Mouse (Mus musculus): ENCODE results near the gene Evx1. TPM values are rescaled to one million over a fixed set of nuclear protein-coding genes. Genes with fewer than 3 reads are reported as not detected.
"Not testable (repeated sequence)": the region's sequence is repeated elsewhere in the genome, so short reads cannot be mapped to it uniquely, and the experiment has no call there.

Evx1 gene
- polyA plus RNA-seq, 1 experiment from 2014 or later: 2.3 TPM

- H3K9ac ChIP-seq: peak overlapping the region; percentile 22; the same call in 1 of the 2 replicates
- H3K27ac ChIP-seq (replicated peaks): no peak overlapping the region
- H3K4me2 ChIP-seq: peak overlapping the region; percentile 48
- ATAC-seq (ENCODE audit: low read depth): no peak
- peaks cover 15% of the 10 kb centered on the region for H3K4me1 ChIP-seq (replicated peaks)
- peaks cover 100% of the 10 kb centered on the region for H3K27me3 ChIP-seq
- peak overlapping the region; percentile 20 for H3K4me3 ChIP-seq
- no peaks in the 10 kb centered on the region for H3K36me3 ChIP-seq
- no peaks in the 10 kb centered on the region for H3K9me3 ChIP-seq
- 3% methylated on average over 76 of the region's 81 CpGs for WGBS
Observed at GRCm38 (mm10) chr6:52316413-52317184, 3.3 kb downstream of the Evx1 start.

- WGBS: 20% methylated on average over 14 of the region's 14 CpGs
- peaks cover 99% of the 10 kb centered on the region for H3K27me3 ChIP-seq
- H3K9ac ChIP-seq: no peak overlapping the region
- H3K4me1 ChIP-seq (replicated peaks): peaks cover 25% of the 10 kb centered on the region
- no peak for ATAC-seq (ENCODE audit: low read depth)
- H3K4me2 ChIP-seq: peak overlapping the region; percentile 48; the same call in 1 of the 2 replicates
- no peak overlapping the region for H3K27ac ChIP-seq (replicated peaks)
- H3K4me3 ChIP-seq: no peak overlapping the region; the same call in 1 of the 2 replicates
- H3K9me3 ChIP-seq: no peaks in the 10 kb centered on the region
- H3K36me3 ChIP-seq: no peaks in the 10 kb centered on the region
Observed at GRCm38 (mm10) chr6:52317461-52318180, 4.3 kb downstream of the Evx1 start.

- Histone ChIP-seq H3K9ac (no peak overlapping the region), H3K27ac (replicated peaks) (no peak overlapping the region), H3K9me3 (no peaks in the 10 kb centered on the region), H3K27me3 (peaks cover 99% of the 10 kb centered on the region), H3K4me3 (no peak overlapping the region), H3K4me2 (no peak overlapping the region), H3K36me3 (no peaks in the 10 kb centered on the region), H3K4me1 (replicated peaks) (peaks cover 31% of the 10 kb centered on the region)
- WGBS: 33% methylated on average over 1 of the region's 1 CpGs
- ATAC-seq (ENCODE audit: low read depth): no peak
Observed at GRCm38 (mm10) chr6:52318271-52318670, 5.0 kb downstream of the Evx1 start.

GRCm38 (mm10) chr6:52319956-52320690 is 6.8 kb downstream of the Evx1 start:
- H3K4me2 ChIP-seq: no peak overlapping the region
- H3K4me3 ChIP-seq: no peak overlapping the region
- 1% methylated on average over 17 of the region's 17 CpGs for WGBS
- H3K27me3 ChIP-seq: peaks cover 98% of the 10 kb centered on the region
- H3K36me3 ChIP-seq: no peaks in the 10 kb centered on the region
- H3K9me3 ChIP-seq: no peaks in the 10 kb centered on the region
- no peak overlapping the region for H3K27ac ChIP-seq (replicated peaks)
- no peak for ATAC-seq (ENCODE audit: low read depth)
- H3K9ac ChIP-seq: no peak overlapping the region
- H3K4me1 ChIP-seq (replicated peaks): peaks cover 26% of the 10 kb centered on the region

- no peaks in the 10 kb centered on the region for H3K36me3 ChIP-seq
- H3K4me2 ChIP-seq: no peak overlapping the region
- peaks cover 26% of the 10 kb centered on the region for H3K4me1 ChIP-seq (replicated peaks)
- WGBS: 2% methylated on average over 12 of the region's 12 CpGs
- H3K9me3 ChIP-seq: no peaks in the 10 kb centered on the region
- no peak for ATAC-seq (ENCODE audit: low read depth)
- H3K4me3 ChIP-seq: no peak overlapping the region
- peaks cover 98% of the 10 kb centered on the region for H3K27me3 ChIP-seq
- no peak overlapping the region for H3K9ac ChIP-seq
- no peak overlapping the region for H3K27ac ChIP-seq (replicated peaks)
Observed at GRCm38 (mm10) chr6:52320966-52321825, 7.9 kb downstream of the Evx1 start.

- H3K9ac ChIP-seq: no peak overlapping the region
- no peaks in the 10 kb centered on the region for H3K9me3 ChIP-seq
- H3K4me1 ChIP-seq (replicated peaks): peaks cover 20% of the 10 kb centered on the region
- H3K36me3 ChIP-seq: no peaks in the 10 kb centered on the region
- H3K4me2 ChIP-seq: no peak overlapping the region
- no peak for ATAC-seq (ENCODE audit: low read depth)
- no peak overlapping the region for H3K27ac ChIP-seq (replicated peaks)
- no peak overlapping the region for H3K4me3 ChIP-seq
- under 1% methylated on average over 21 of the region's 21 CpGs for WGBS
- H3K27me3 ChIP-seq: peaks cover 98% of the 10 kb centered on the region
Observed at GRCm38 (mm10) chr6:52321826-52322315, 8.6 kb downstream of the Evx1 start.

- WGBS: under 1% methylated on average over 16 of the region's 16 CpGs
- Histone ChIP-seq H3K4me2 (peak overlapping the region; percentile 16; the same call in 1 of the 2 replicates), H3K36me3 (no peaks in the 10 kb centered on the region), H3K4me1 (replicated peaks) (peaks cover 18% of the 10 kb centered on the region), H3K9me3 (no peaks in the 10 kb centered on the region), H3K27me3 (peaks cover 92% of the 10 kb centered on the region), H3K9ac (no peak overlapping the region), H3K4me3 (no peak overlapping the region), H3K27ac (replicated peaks) (no peak overlapping the region)
- 0 out of 2 replicates have a peak, but pooled peaks have one; percentile 19 for ATAC-seq (ENCODE audit: low read depth)
Observed at GRCm38 (mm10) chr6:52322721-52323215, 9.5 kb downstream of the Evx1 start.

GRCm38 (mm10) chr6:52323292-52323691 is 10.0 kb downstream of the Evx1 start:
- Histone ChIP-seq H3K36me3 (no peaks in the 10 kb centered on the region), H3K4me1 (replicated peaks) (peaks cover 18% of the 10 kb centered on the region), H3K27ac (replicated peaks) (no peak overlapping the region), H3K9ac (no peak overlapping the region), H3K4me2 (peak overlapping the region; percentile 16; the same call in 1 of the 2 replicates), H3K27me3 (peaks cover 92% of the 10 kb centered on the region), H3K4me3 (no peak overlapping the region), H3K9me3 (no peaks in the 10 kb centered on the region)
- 2% methylated on average over 10 of the region's 10 CpGs for WGBS
- no peak for ATAC-seq (ENCODE audit: low read depth)

GRCm38 (mm10) chr6:52324061-52324460 is 10.8 kb downstream of the Evx1 start:
- peaks cover 18% of the 10 kb centered on the region for H3K4me1 ChIP-seq (replicated peaks)
- peaks cover 91% of the 10 kb centered on the region for H3K27me3 ChIP-seq
- no peaks in the 10 kb centered on the region for H3K9me3 ChIP-seq
- no peak overlapping the region for H3K4me2 ChIP-seq
- 54% methylated on average over 3 of the region's 3 CpGs for WGBS
- H3K36me3 ChIP-seq: no peaks in the 10 kb centered on the region
- H3K9ac ChIP-seq: no peak overlapping the region
- ATAC-seq (ENCODE audit: low read depth): no peak
- H3K4me3 ChIP-seq: no peak overlapping the region
- H3K27ac ChIP-seq (replicated peaks): no peak overlapping the region

- not testable (repeated sequence) for H3K4me3 ChIP-seq; H3K36me3 ChIP-seq; H3K27me3 ChIP-seq; H3K27ac ChIP-seq (replicated peaks); H3K4me1 ChIP-seq (replicated peaks); ATAC-seq (ENCODE audit: low read depth); H3K9ac ChIP-seq; H3K9me3 ChIP-seq; H3K4me2 ChIP-seq
- 96% methylated on average over 16 of the region's 16 CpGs for WGBS
Observed at GRCm38 (mm10) chr6:52346816-52347215, 33.5 kb downstream of the Evx1 start.

- H3K4me3 ChIP-seq: no peak overlapping the region
- peaks cover 11% of the 10 kb centered on the region; the same call in 1 of the 2 replicates for H3K27me3 ChIP-seq
- 49% methylated on average over 2 of the region's 2 CpGs for WGBS
- no peaks in the 10 kb centered on the region for H3K36me3 ChIP-seq
- no peaks in the 10 kb centered on the region for H3K9me3 ChIP-seq
- no peak for ATAC-seq (ENCODE audit: low read depth)
- H3K4me2 ChIP-seq: no peak overlapping the region
- H3K27ac ChIP-seq (replicated peaks): no peak overlapping the region
- peaks cover 29% of the 10 kb centered on the region for H3K4me1 ChIP-seq (replicated peaks)
- H3K9ac ChIP-seq: no peak overlapping the region; the same call in 1 of the 2 replicates
Observed at GRCm38 (mm10) chr6:52366021-52366420, 52.7 kb downstream of the Evx1 start.

All from neural tube, embryonic 13.5 days (tissue).